Mouse (Mus musculus) B cell, adult 62 days (primary cell): ENCODE data around the gene Agap2. TPM values are rescaled to one million over a fixed set of nuclear protein-coding genes. Genes with fewer than 3 reads are reported as not detected.

Experiments
- total RNA-seq: library from RNA; stranded (reverse); gene quantifications from 4 replicates; pipeline ENCODE4 v1.2.4, GENCODE M21; 2023

Gene Agap2
- 97.5 to 109 TPM (median 105 TPM) in 4 replicates for total RNA-seq

GRCm38 (mm10) chr10:127075080-127075479 is at the start of gene Agap2:
Gene Agap2, plus strand, starts transcription at chr10:127075284.

DNA sequence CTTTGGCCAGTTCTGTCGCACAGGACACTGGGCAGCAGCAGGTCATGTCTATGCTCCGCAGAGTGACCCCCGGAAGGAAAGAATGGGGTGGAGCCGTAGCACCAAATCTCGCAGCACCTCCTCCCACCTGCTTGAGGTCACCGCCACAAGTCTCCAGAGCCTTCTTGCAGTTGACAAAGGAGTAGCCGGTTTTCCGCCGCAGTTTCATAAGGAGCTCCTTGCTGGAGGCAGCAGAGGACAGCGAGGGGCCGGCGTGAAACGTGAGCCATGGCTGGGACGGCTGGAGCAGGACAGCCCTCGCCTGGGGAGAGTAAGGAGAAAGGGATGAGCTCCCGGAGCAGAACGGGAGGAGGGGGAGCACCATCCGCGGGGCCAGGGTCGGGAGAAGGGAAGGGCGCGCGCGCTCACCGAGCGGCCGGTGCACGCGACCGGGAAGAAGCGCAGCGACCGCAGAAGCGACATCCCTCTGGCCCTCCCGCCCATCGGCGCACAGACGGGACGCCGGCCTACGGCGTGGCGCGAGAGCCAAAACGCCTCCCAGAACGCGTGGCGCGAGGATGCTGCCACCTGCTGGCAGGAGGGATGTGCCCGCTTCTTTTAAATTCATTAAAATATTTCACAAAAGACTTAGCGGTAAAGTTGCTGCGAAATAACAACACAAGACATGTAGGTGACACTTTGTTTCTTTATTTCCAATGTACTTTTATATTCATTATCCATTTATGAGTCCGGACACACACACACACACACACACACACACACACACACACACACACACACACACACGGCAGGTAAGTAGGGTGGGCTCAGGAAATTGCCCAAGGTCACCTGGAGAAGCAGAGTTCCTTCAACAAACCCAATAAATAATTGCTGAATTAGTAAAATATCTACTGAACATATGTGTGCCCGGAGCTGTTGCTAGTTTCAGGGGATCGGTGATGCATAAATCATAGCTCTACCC is 44.5 kb upstream of the Agap2 start, which contains the start of gene Tsfm:
TSS of gene Tsfm (minus strand) at position 505 of the 961 bp plus-strand sequence.

GRCm38 (mm10) chr10:127041274-127041766 is 33.8 kb upstream of the Agap2 start, which contains the start of the genes Mettl1 and Eef1akmt3:
Gene Mettl1, plus strand, starts transcription at chr10:127041414.
Gene Eef1akmt3, minus strand, starts transcription at chr10:127041513.

GRCm38 (mm10) chr10:127047954-127048353 is 27.1 kb upstream of the Agap2 start, which contains the start of gene Cyp27b1:
Gene Cyp27b1, plus strand, starts transcription at chr10:127048250.

DNA sequence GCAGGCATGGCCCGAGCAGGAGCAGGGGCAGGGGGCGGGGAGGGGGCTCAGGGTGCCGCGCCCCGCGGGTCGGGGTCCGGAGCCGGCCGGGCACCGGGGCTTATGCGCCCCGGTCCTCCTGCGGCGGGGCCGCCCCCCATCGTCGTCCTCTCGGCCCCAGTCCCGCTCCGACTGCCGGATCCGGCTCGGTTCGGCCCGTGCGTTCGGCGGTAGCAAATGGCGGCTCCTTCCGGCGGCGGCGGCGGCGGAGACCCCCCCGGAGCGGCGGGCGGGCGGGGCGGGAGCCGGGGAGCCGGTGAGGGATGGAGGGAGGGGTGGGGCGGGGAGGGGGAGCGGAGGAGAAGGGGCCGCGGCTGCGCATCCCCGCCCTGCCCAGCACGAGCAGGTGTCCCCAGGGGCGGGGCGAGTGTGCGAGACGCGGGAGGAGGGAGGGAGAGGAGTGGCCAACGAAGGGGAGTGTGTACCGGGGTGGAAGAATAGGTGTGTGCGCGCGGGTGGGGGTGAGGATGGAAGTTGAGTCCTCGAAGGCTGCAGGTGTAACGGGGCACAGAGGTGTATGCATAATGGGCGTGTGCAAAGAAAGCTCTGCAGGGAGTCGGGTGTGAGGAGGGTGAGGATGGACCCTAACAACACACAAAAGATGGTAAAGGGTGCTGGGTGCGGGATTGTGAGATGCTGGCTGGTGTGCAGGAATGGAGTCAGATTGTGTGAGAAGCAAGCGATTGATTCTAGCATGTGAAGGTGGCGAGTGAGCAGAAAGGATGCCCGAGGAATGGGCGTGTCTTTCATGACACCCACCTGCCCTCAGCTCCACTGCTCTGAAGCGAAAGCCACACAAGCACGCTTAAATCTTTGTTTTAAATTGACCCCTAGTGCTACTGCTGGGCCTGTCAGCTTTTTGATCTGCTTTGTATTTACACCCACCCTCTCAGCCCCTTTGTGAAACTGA is 14.8 kb upstream of the Agap2 start, which contains the start of gene March9:
TSS of gene March9 (minus strand) at position 217 of the 949 bp plus-strand sequence.

GRCm38 (mm10) chr10:127063239-127063872 is 11.7 kb upstream of the Agap2 start, which contains the start of gene Cdk4:
Gene Cdk4, plus strand, starts transcription at chr10:127063534.

GRCm38 (mm10) chr10:127070190-127071121 is 4.6 kb upstream of the Agap2 start, which contains the start of gene Tspan31:
Gene Tspan31, minus strand, starts transcription at chr10:127070264.

DNA sequence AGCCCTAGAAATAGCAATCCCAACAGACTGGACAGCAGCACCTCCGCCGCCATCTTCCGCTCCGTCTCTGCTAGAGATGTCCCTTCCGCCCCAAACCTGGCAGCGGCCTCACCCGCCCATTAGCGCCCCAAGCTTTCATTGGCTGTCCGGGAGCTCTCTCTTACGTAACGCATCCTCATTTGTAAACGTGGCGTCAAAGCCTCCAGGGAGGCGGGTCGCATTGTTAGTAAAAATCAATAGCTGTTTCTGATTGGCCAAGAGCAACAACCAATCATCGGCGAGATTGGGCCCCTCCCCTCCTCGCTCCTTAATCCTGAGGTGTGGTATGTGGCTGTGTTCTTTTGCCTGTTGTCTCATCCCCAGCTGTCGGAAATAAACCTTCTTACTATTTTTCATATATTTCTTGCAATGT is 46.0 kb downstream of the Agap2 start, which contains the start of gene Os9:
TSS of gene Os9 (minus strand) at position 66 of the 412 bp plus-strand sequence.

Other genes starting within 250 kb of the Agap2 start
- 6.1 to 7.8 TPM (median 7.4 TPM) in 4 replicates for gene Atp23, start 173.9 kb upstream of the Agap2 start, total RNA-seq
- 45.1 to 53.9 TPM (median 51.9 TPM) in 4 replicates for gene Ctdsp2, start 96.6 kb upstream of the Agap2 start, total RNA-seq
- 0.18 to 1.0 TPM (median 0.74 TPM) in 4 replicates for gene Avil, start 74.6 kb upstream of the Agap2 start, total RNA-seq
- gene Tsfm, start 44.4 kb upstream of the Agap2 start, total RNA-seq, result 20.5 to 21.8 TPM (median 21.3 TPM) in 4 replicates
- gene Mettl1, start 33.9 kb upstream of the Agap2 start, total RNA-seq, result 16.3 to 24.7 TPM (median 19.8 TPM) in 4 replicates
- 0.25 TPM in 1 of 4 replicates, not detected in the others for gene Eef1akmt3, start 33.8 kb upstream of the Agap2 start, total RNA-seq
- gene Cyp27b1, start 27.0 kb upstream of the Agap2 start, total RNA-seq, result 1.2 to 2.1 TPM in 2 of 4 replicates, not detected in the others
- gene March9, start 15.1 kb upstream of the Agap2 start, total RNA-seq, result 2.8 to 3.4 TPM (median 3.3 TPM) in 4 replicates
- 127 to 135 TPM (median 129 TPM) in 4 replicates for gene Cdk4, start 11.8 kb upstream of the Agap2 start, total RNA-seq
- 20.0 to 26.6 TPM (median 22.0 TPM) in 4 replicates for gene Tspan31, start 5.0 kb upstream of the Agap2 start, total RNA-seq
- 80.1 to 89.5 TPM (median 81.2 TPM) in 4 replicates for gene Os9, start 45.8 kb downstream of the Agap2 start, total RNA-seq
- gene B4galnt1, start 89.9 kb downstream of the Agap2 start, total RNA-seq, result 467 to 503 TPM (median 480 TPM) in 4 replicates
- not detected in 4 replicates for gene Slc26a10, start 105.4 kb downstream of the Agap2 start, total RNA-seq
- 0.33 TPM in 1 of 4 replicates, not detected in the others for gene Arhgef25, start 114.8 kb downstream of the Agap2 start, total RNA-seq
- 63.9 to 74.8 TPM (median 72.1 TPM) in 4 replicates for gene Dtx3, start 120.4 kb downstream of the Agap2 start, total RNA-seq
- 61.9 to 65.3 TPM (median 63.0 TPM) in 4 replicates for gene Pip4k2c, start 136.3 kb downstream of the Agap2 start, total RNA-seq
- gene Kif5a, start 188.1 kb downstream of the Agap2 start, total RNA-seq, result 0.33 to 0.85 TPM (median 0.48 TPM) in 4 replicates
- gene Dctn2, start 191.1 kb downstream of the Agap2 start, total RNA-seq, result 109 to 116 TPM (median 114 TPM) in 4 replicates
- gene Mbd6, start 213.7 kb downstream of the Agap2 start, total RNA-seq, result 99.9 to 129 TPM (median 111 TPM) in 4 replicates
- 53.5 to 66.7 TPM (median 58.0 TPM) in 4 replicates for gene Mars, start 236.5 kb downstream of the Agap2 start, total RNA-seq
- 102 to 114 TPM (median 105 TPM) in 4 replicates for gene Arhgap9, start 246.7 kb downstream of the Agap2 start, total RNA-seq